Mouse (Mus musculus) layer of hippocampus, adult 9-10 months (tissue): Measurements from ENCODE around the gene Adam23.

Source experiments
- DNase-seq: peaks from one replicate; pipeline ENCODE4 v3.0.0; 2022; ENCODE audit warnings: low spot score

Adam23 gene

GRCm38 (mm10) chr1:63445656-63446046 is at the start of gene Adam23:
Gene Adam23, plus strand, starts transcription at chr1:63445891.
- DNase-seq, result peak; percentile 57

DNA sequence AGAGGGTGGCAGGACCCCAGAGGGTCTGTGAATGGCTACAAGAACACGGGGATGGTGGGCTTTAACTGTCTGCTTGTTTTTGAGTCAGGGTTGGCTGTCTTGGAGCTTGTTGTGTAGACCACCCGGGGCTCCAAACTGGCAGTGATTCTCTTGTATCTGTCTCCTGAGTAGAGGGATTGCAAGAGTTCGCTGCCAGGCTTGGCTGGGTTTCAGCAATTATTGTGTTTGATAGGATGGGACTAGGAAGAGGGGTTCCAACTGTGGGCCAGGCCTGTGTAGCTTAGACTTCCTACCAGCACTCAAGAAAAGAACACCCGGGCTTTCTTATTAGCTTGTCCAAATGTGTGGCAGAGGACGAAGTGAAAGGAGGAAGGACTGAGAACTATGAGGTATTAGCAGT is 44.6 kb upstream of the Adam23 start:
- DNase-seq, result no peak

GRCm38 (mm10) chr1:63403601-63404000 is 42.1 kb upstream of the Adam23 start:
- DNase-seq, result no peak

- DNase-seq, result no peak
Observed at GRCm38 (mm10) chr1:63408344-63408743, 37.3 kb upstream of the Adam23 start.

- no peak for DNase-seq
Observed at GRCm38 (mm10) chr1:63418491-63418890, 27.2 kb upstream of the Adam23 start.

- no peak for DNase-seq
Observed at GRCm38 (mm10) chr1:63430668-63431067, 15.0 kb upstream of the Adam23 start.

DNA sequence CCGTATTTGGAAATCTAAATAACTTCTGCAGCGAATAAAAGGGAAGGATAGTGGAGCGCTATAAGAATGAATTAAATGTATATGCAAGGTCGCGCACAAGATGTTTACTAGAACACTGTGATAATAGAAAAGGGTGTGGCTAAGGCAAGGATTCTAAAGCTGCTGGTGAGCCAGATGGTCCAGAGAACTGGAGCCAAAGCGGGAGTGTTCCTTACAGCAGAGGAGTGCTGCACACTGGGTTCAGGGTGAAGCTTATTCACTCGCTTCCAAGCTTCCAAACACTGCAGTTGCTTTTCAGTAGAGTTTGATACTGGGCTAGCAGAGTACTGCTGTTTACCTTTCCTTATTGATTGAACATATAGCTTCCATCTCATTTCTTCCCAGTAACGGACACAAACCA is 14.5 kb upstream of the Adam23 start:
- no peak for DNase-seq

GRCm38 (mm10) chr1:63431842-63432241 is 13.8 kb upstream of the Adam23 start:
- no peak for DNase-seq

DNA sequence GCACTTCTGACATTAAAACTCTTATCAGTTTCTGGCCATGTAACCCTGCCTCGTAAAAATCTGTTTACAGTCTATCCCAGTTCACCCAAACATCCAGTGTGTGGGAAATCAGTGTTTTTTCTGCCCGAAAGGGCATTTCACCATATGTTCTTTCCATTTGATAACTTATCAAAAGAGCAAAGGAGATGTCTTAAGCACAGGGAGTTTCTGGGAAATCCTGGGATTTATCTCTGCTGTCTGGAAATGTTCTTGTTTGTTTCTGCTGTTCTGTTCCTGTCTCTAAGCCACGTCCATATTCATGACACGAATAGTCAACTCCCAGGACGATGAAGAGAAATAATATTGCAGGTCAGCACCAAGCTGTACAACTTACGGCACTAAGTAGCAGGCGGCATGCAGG is 11.6 kb upstream of the Adam23 start:
- DNase-seq, result no peak

DNA sequence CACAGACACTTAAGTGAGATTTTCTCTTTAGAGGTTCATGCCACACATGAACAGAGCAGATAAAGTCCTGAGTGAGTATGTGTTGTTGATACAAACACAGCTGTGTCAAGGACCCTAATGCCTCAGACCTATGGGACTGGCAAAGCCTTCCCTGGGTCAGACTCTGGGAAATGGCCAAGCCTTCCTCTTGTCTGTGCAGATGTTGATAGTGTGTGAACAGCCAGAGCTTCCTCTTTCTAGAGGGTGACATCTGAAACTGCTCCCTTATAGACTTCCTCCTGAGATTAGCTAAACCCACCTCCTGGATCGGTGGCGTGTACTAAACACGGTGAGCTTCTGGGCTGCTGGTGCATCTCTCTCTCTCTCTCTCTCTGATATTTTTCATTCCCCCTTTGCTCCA is 8.2 kb upstream of the Adam23 start:
- DNase-seq, result no peak

GRCm38 (mm10) chr1:63442186-63442585 is 3.5 kb upstream of the Adam23 start:
- no peak for DNase-seq

GRCm38 (mm10) chr1:63442616-63443015 is 3.1 kb upstream of the Adam23 start:
- DNase-seq, result no peak

- DNase-seq, result no peak
Observed at GRCm38 (mm10) chr1:63445149-63445609, 512 bp upstream of the Adam23 start.

GRCm38 (mm10) chr1:63446047-63446704 is 485 bp downstream of the Adam23 start:
- no peak for DNase-seq

GRCm38 (mm10) chr1:63446721-63447120 is 1.0 kb downstream of the Adam23 start:
- DNase-seq, result no peak

- no peak for DNase-seq
Observed at GRCm38 (mm10) chr1:63450091-63450490, 4.4 kb downstream of the Adam23 start.

- DNase-seq, result no peak
Observed at GRCm38 (mm10) chr1:63453332-63453887, 7.7 kb downstream of the Adam23 start.

GRCm38 (mm10) chr1:63457801-63458519 is 12.3 kb downstream of the Adam23 start:
- DNase-seq, result no peak

DNA sequence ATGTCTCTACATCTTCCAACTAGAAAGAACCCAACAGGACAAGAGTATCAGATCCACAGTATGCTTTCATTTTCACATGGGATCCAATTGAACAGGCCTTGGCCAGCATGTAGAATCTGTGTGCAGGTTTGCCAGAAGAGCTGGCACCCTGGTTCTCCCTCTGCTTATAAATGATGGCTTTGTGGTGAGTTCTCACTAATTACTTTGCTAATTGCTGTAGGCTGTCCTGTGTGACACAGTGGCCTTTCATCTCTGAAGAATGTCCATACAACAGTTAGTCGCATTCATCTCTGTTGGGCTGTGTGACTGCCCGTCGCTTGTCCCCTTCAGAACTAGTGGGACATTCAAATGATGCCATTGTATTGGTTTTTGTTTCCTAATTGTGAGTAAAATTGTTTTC is 13.5 kb downstream of the Adam23 start:
- DNase-seq, result peak; percentile 24

GRCm38 (mm10) chr1:63459926-63460325 is 14.2 kb downstream of the Adam23 start:
- no peak for DNase-seq

GRCm38 (mm10) chr1:63464441-63464840 is 18.8 kb downstream of the Adam23 start:
- DNase-seq, result no peak

- DNase-seq, result no peak
Observed at GRCm38 (mm10) chr1:63473272-63473671, 27.6 kb downstream of the Adam23 start.

DNA sequence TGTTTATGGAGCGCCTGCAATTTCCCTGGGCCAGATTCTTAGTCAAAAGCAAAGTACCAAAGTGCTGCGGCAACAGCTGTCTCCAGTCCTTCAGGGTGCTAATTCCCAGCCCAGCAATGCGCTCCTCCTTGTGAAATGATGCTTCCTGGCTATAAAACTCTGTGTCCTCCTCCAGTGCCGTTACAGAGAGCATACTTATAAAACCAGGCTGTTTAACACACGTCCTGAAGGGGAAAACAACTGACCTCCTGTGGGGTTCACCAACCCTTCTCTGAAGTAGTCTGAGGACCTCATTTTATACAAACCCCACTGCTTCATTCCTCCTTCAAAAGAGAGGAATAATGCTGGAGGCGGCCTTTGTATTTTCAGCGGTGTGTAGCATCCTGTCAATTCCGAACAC is 28.0 kb downstream of the Adam23 start:
- DNase-seq, result no peak
